Mouse (Mus musculus) liver, embryonic 14.5 days (tissue): ENCODE results near the gene Cela3a.

ENCODE experiments used
- CTCF ChIP-seq: IDR thresholded peaks from 2 replicates; pipeline ENCODE4 v1.5.1; 2016; ENCODE audit warnings: antibody characterized with exemption, low read depth, control low read depth
- EP300 ChIP-seq: IDR thresholded peaks from 2 replicates; pipeline ENCODE4 v1.6.1; 2016; ENCODE audit warnings: antibody characterized with exemption, low read depth

DNA sequence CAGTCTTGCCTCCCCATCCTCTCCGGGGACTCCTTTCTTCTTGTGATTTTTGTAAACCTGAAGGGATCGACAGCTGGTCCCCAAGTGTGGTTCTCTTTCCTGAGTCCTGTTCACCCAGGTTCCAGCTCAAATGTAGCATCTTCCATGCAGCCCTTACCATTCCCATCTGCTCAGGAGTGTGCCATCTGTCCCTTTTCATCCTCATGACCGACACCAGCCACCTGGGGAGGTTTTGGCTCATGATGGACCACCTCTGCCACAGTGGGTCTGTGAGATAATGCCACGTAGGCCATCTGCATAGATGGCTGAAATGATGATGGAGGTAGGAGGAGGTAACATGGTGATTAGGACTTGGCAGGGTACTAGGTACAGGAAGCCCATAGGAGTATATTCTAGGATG, 19.4 kb downstream of the Cela3a start:
- TF ChIP-seq EP300, result no peak
- TF ChIP-seq CTCF, result no peak
